Mouse (Mus musculus) G1E (cell line): ENCODE measurements around the gene Tapbpl.

Experiments used
- CTCF ChIP-seq: IDR thresholded peaks from 2 replicates; pipeline ENCODE4 v1.5.1; 2012; ENCODE audit warnings: low read depth, low read length, inconsistent platforms, mixed read lengths
- GATA1 ChIP-seq: IDR thresholded peaks from 2 replicates; pipeline ENCODE4 v1.6.1; 2012; ENCODE audit warnings: borderline replicate concordance, low read length, inconsistent platforms, mixed read lengths

GRCm38 (mm10) chr6:125196301-125196700 lies 35.4 kb downstream of the Tapbpl start:
- TF ChIP-seq GATA1 (no peak), CTCF (no peak)
